Mouse (Mus musculus): Measurements from ENCODE around the gene Ythdf2.
A peak's percentile ranks its signal among the peaks of the same experiment; 100 is the strongest.

Ythdf2 gene

GRCm38 (mm10) chr4:132210325-132210724 is 1.8 kb downstream of the Ythdf2 start:
- DNase-seq (ENCODE audit: extremely low spot score, low read depth, low spot score), result no peak

- no peak for DNase-seq (ENCODE audit: extremely low spot score, low read depth, low spot score)
These were observed 2.8 kb downstream of the Ythdf2 start for GRCm38 (mm10) chr4:132209299-132209698.

- no peak for DNase-seq (ENCODE audit: extremely low spot score, low read depth, low spot score)
These were observed 4.8 kb downstream of the Ythdf2 start for GRCm38 (mm10) chr4:132207280-132207679.

GRCm38 (mm10) chr4:132198771-132199170 is 13.3 kb downstream of the Ythdf2 start:
- no peak for DNase-seq (ENCODE audit: extremely low spot score, low read depth, low spot score)

- DNase-seq (ENCODE audit: extremely low spot score, low read depth, low spot score), result no peak
These were observed 13.8 kb downstream of the Ythdf2 start for GRCm38 (mm10) chr4:132198285-132198712.

- no peak for DNase-seq (ENCODE audit: extremely low spot score, low read depth, low spot score)
These were observed 17.1 kb downstream of the Ythdf2 start for GRCm38 (mm10) chr4:132194975-132195374.

GRCm38 (mm10) chr4:132194373-132194772 is 17.7 kb downstream of the Ythdf2 start:
- no peak for DNase-seq (ENCODE audit: extremely low spot score, low read depth, low spot score)

GRCm38 (mm10) chr4:132187826-132188401 is 24.2 kb downstream of the Ythdf2 start:
- no peak for DNase-seq (ENCODE audit: extremely low spot score, low read depth, low spot score)

GRCm38 (mm10) chr4:132183162-132183561 is 28.9 kb downstream of the Ythdf2 start:
- no peak for DNase-seq (ENCODE audit: extremely low spot score, low read depth, low spot score)

GRCm38 (mm10) chr4:132181721-132182658 is 30.1 kb downstream of the Ythdf2 start:
- DNase-seq (ENCODE audit: extremely low spot score, low read depth, low spot score), result no peak

- DNase-seq (ENCODE audit: extremely low spot score, low read depth, low spot score), result no peak
These were observed 31.4 kb downstream of the Ythdf2 start for GRCm38 (mm10) chr4:132180710-132181109.

GRCm38 (mm10) chr4:132178630-132179059 is 33.5 kb downstream of the Ythdf2 start:
- peak; percentile 78 for DNase-seq (ENCODE audit: extremely low spot score, low read depth, low spot score)

GRCm38 (mm10) chr4:132176474-132176873 is 35.6 kb downstream of the Ythdf2 start:
- DNase-seq (ENCODE audit: extremely low spot score, low read depth, low spot score), result no peak

GRCm38 (mm10) chr4:132170891-132171290 is 41.2 kb downstream of the Ythdf2 start:
- no peak for DNase-seq (ENCODE audit: extremely low spot score, low read depth, low spot score)

GRCm38 (mm10) chr4:132169761-132170160 is 42.3 kb downstream of the Ythdf2 start:
- no peak for DNase-seq (ENCODE audit: extremely low spot score, low read depth, low spot score)

GRCm38 (mm10) chr4:132169271-132169670 is 42.8 kb downstream of the Ythdf2 start:
- DNase-seq (ENCODE audit: extremely low spot score, low read depth, low spot score), result no peak

- DNase-seq (ENCODE audit: extremely low spot score, low read depth, low spot score), result no peak
These were observed 44.7 kb downstream of the Ythdf2 start for GRCm38 (mm10) chr4:132167436-132167835.

GRCm38 (mm10) chr4:132166350-132167290 is 45.5 kb downstream of the Ythdf2 start:
- no peak for DNase-seq (ENCODE audit: extremely low spot score, low read depth, low spot score)

- no peak for DNase-seq (ENCODE audit: extremely low spot score, low read depth, low spot score)
These were observed 46.4 kb downstream of the Ythdf2 start for GRCm38 (mm10) chr4:132165691-132166090.

- DNase-seq (ENCODE audit: extremely low spot score, low read depth, low spot score), result no peak
These were observed 55.0 kb downstream of the Ythdf2 start for GRCm38 (mm10) chr4:132156941-132157622.

Data from hindlimb bud, embryonic 11.5 days (tissue).